Mouse (Mus musculus) CD4-positive helper T cell, adult 2 months (primary cell): ENCODE results near the gene Dnajb4.
"Not testable (repeated sequence)": the region's sequence is repeated elsewhere in the genome, so short reads cannot be mapped to it uniquely, and the experiment has no call there.

Source experiments
- DNase-seq: peaks from one replicate; pipeline ENCODE4 v3.0.0-alpha.2; 2012; ENCODE audit warnings: low read depth, missing footprints, low spot score

Gene Dnajb4

DNA sequence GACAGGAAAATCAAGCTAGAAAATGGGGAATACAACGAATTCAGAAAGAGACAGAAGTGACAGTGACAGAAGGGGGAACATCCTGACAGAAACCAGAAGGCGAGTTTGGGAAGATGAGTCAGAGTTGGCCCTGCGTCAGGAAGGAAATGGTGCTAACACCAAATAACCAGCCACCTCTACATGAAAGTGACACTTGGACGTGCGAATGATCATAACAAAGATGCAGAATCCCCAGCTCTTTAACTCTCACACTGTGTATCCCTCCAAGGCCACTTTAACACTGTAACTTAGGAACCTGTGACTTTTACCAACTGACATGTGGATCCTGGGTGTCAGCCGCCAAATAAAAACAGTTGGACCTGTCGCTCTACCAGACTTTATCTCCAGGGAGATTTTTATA is 60.7 kb downstream of the Dnajb4 start:
- DNase-seq: no peak

DNA sequence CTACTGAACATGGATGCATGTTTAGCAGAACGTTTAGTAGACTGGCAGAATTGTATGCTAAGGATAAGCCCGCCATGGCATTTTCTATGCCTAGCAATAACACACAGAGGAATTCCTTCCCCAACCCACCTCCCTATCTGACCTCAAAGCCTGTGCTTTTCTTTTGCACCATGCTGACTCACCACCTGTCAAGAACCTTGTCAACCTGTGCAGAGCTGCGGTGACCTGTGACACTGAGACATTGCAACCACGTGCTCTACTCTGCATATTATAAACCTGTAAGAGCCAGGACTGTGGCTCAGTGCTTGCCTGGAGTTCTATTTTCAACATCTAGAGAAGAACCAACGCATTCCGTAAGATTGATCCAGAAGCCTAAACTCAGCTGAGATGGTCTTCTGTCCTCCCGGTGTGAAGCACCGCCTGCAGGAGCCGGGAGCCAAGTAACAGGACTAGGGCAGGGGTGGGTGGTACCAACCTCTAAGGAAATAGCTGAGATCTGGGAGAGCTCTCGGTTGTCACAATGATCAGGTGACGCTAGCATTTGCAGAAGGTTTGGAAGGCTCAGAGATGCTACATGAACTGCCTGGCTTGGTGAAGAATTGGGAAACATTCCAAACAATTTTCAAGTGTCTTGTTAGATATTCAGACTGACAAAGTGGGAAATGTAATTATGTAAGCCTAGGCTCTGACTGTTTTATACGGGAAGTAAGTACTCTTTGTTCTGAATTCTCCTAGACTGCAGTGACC is 62.8 kb downstream of the Dnajb4 start:
- DNase-seq: no peak

DNA sequence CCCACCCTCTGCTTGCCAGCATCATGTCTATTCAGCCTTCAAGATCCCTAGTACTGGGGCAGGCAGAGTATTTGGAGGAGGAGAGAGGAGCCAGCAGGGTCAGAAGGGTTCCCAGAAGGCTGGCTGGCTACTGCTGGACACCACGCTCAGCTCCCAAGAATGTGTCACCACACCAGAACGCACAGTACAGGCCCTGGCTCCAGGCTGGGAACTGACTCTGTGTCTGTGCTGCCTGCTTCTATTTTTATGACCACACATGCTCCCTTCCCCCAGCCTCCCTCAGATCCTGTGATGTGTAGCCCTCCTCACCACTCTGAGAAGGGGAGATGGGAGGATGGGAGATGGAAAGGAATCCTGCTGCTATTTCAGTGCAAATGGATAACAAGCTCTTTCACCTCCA is 64.9 kb downstream of the Dnajb4 start:
- DNase-seq: no peak

DNA sequence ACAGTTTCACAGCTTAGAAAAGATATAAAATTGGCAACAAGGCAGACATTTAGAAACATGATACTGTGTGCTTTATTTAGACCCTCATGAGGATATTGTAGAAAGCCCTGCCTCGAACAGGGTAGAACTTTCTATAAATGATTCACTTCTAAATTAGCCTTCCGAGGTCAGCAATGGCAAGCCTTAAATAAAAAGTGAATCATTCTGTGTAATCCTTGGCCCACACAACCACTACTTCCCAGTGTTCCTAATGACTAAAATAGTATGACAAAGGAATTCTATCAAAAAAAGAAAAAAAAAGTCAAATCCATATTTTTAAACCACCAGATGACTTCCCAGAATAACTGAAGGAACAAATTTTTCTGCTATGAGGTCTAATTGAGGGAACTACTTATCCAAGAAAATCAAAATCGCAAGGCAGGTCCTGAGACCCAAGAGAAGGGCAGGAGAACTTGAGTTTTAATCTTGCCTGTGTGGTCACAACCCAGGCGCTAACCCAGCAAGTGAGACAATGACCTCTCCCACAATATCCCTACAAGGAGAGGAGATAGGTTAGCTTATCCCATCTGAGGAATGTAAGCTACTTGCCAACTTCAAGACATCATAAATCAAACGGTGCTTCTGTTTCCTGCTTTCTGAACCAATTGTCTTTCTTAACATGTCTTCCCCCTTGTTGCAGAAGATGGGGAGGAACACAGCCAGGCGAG is 67.0 kb downstream of the Dnajb4 start:
- no peak for DNase-seq

DNA sequence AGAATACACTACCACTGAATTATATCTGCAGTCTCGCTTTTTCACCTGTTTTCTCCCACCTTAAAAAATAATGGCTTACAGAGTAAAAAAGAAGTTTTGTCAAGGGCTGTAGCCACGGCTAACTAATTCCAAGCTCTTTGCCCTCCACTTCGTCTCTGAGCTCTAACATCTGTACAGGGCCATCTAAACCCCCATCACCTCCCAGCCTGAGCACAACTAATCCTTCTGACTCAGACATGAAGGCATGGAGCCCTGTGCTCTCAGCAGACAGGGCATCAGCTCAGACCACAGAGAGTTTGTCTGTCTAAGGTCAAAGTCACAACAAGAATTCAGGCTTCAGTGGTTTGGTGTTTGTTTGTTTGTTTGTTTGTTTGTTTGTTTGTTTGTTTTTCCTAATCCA is 68.0 kb downstream of the Dnajb4 start:
- no peak for DNase-seq

DNA sequence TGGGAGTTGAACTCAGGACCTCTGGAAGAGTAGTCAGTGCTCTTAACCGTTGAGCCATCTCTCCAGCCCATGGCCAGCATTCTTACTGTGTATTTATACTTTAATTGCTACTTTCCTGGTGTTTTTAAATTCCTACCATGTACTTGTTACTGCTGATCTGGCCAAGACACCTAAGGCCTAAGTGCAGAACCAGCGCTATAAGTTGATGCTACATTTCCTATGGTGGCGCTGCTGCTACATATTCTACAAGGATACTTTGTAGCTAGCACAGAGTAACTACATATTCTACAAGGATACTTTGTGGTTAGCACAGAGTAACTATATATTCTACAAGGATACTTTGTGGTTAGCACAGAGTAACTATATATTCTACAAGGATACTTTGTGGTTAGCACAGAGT is 70.8 kb downstream of the Dnajb4 start:
- DNase-seq: not testable (repeated sequence)

DNA sequence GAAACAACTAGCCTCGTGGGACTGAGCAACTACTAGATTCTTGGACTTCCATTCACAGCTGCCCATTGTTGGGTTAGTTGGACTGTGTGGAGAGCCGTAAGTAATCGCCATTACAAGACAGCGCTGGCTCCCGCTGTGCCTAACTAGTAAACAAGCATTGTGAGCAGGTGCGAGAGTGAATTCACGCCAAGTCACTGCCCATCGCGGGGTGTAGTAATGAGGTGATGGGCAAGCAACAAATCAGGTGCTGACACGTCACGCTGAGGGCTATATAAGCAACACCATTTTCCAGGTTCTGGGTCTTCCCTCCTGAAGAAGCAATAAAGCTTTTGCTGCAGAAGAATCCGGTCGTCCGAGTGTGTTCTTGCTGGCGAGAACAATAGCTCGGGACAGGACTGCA is 74.0 kb downstream of the Dnajb4 start:
- not testable (repeated sequence) for DNase-seq

DNA sequence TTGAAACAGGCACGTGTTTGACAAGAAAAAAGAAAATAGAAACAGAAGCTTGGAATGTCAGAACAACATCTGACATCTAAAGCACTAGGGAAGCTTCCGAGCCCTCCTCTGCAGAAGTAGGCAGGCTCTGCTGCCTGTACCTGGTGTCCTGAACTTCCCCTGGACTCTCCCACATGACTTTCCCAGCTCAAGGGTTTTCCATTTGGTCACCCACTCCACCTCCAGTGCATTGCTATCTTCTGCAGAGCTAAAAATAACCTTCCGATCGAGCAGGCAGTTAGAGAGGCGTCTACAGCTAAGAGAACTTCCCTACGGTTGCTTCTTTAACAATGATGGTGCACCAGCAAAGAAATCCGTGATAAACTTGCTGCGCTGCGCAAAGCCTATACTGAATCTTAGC is 76.5 kb downstream of the Dnajb4 start:
- DNase-seq: no peak

DNA sequence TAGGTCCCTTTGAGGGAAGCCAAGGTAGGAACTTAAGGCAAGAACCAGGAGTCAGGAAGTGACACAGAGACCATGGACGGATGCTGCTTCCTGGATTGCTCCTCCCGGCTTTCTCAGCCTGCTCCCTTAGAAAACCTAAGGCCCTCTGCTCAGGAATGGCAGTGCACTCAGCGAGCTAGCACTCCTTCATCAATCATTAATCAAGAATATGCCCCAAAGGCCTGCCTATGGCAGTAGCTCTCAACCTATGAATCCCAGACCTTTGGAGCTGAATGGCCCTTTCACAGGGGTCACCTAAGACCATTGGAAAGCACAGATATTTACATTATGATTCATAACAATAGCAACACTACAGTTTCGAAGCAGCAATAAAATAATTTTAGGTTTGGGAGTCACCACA is 79.1 kb downstream of the Dnajb4 start:
- no peak for DNase-seq

DNA sequence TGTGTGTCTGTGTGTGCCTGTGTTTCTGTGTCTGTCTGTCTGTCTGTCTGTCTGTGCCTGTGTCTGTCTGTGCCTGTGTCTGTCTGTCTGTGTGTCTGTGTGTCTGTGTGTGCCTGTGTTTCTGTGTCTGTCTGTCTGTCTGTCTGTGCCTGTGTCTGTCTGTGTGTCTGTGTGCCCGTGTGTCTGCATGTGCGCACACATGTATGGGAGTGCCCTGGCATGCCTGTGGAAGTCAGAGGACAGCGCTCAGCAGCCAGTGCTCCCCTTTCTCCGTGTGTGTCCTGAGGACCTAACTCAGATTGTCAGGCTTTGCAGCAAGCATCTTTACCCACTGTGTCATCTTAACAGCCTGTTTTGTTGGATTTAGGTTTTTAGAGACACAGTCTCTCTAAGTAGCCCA is 80.7 kb downstream of the Dnajb4 start:
- not testable (repeated sequence) for DNase-seq

DNA sequence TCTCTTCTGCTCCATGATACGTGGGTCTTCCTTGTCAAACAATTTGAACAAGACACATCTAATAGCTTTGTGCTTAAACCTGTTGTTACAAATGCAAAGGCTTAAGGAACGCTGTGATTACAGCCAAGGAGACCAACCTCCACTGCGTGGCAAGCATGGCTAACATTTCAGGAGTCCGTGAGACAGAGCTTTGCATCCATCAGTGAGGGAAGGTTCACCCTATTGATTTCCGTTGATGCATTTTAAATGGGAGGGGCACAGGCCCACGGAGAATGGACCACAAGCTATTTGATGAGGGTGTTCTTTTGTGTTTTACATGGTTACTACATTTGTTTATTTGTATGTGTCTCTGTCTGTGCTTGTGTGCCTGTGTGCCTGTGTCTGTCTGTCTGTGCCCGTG is 81.5 kb downstream of the Dnajb4 start:
- no peak for DNase-seq
